Mouse (Mus musculus) CD4-positive, CD25-positive, alpha-beta regulatory T cell, adult 4 months (primary cell): Measurements from ENCODE around the gene Ndufaf7. TPM values are rescaled to one million over a fixed set of nuclear protein-coding genes. Genes with fewer than 3 reads are reported as not detected.

Experiments
- ATAC-seq: one replicate; pipeline ENCODE4 v1.8.0; 2017
- polyA plus RNA-seq, 2 experiments: library from polyadenylated mRNA; unstranded; fragments of 100-300 nt; shearing (Covaris generic); gene quantifications; one replicate each; pipeline ENCODE4 v1.2.1; 2017

Gene Ndufaf7
- 10 to 100 TPM; 57.6 to 60.1 TPM for polyA plus RNA-seq

DNA sequence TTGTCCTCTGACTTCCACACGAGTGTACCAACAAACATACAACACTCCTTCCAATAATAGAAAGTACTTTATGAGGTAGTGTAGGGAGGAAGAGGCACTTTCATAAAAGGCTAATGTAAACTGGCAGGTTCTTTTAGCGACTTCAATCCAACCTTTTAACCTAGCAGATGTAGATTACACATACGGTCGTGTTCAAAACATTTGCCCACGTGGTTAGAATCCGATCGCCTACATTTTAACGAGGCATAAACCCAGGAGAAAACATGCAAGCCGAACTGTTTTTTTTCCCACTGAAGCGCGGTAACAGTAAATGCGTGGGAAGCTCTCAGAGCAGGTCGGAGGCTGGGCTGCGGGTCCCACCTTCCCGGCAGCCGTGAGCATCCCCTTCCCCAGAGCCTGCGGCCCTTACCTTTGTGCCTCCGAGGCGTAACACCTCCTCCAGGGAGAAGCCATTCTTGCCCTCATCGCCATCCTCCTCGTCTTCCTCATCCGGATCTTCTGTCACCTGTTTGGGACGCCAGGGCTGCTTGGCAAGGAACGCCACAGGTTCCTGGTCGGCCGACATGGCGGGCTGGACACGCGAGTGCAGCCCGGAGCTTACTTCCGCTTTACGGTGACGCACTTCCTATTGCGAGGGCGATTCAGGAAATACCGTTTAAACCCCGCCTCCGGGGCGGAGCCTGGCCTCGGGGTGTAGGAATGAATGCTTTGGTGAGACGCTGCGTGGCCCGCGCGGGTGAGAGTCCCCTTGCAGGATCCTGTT lies at the start of gene Ndufaf7, which contains the start of gene Cebpz:
Gene Ndufaf7 (plus strand): TSS at position 671 of the 763 bp plus-strand sequence.
Gene Cebpz (minus strand): TSS at position 601 of the 763 bp plus-strand sequence.
- peak; percentile 99 for ATAC-seq

DNA sequence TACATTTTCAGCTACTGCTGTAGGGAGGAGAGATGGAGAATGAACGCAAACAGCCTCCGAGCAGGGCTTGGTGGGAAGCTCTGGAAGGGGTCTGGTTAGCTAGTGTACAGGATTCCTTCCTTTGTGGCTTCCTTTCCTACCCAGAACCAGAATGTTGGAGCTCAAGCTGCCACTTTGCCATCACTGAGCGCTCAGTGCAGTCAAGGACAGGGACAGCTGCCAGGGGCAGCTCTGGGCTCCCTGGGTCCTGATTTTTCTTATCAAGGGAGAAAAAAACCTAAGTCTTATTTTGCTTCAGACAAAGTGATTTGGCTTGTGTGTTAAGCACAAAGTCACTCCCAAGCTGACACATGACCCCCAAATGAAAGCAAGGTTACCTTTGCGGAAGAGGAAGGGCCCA lies 48.4 kb upstream of the Ndufaf7 start:
- no peak for ATAC-seq

DNA sequence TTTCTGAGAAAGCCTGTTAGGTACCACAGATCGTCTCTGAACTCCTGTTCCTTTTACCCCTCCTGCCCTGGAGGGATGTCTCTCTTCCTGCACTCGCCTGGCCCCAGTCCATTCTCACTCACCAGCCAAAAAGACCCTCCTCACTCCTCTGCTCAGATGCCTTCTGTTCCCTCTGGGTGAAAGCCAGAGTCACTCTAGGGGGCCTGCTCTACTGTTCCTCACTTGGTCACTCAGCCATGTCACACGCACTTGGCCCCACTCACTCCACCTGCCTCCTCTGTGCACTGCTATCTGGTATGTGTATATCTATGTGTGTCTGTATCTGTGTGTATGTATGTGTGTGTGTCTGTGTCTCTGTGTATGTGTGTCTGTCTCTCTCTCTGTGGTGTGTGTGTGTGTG lies 47.8 kb upstream of the Ndufaf7 start:
- ATAC-seq: no peak

DNA sequence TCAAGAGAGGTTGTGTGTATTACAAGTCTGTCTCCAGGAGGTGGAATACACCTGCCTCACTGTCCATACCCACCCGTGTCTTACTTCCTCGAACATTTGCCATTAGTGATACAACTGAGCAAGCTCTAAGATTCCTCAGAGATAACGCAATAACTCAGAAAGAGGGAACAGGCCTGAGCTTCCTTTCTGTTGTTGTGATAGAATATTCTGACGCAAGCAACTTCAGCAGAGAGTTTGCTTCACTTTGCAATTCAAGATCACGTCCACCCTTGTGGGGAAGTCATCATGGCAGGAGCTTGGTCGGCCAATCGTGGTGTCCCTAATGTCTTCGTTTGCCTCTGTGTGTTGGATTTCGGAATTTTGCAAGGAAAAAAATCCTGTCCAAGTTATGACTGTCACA lies 45.9 kb upstream of the Ndufaf7 start:
- ATAC-seq: no peak

DNA sequence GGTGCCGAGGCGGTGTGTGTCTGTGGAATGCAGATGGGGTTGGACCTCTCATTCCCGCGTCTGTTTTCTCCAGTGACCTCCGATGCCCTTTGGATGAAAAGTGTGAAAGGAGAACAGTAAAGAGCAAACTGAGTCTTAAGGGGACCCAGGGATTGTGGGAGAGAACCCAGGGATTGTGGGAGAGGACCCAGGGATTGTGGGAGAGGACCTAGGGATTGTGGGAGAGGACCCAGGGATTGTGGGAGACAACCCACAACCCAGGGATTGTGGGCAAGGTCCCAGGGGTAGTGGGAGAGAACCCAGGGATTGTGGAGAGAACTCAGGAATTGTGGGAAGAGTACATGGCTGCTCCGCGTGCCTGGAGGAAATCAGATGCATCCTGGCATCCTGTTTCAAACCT lies 41.9 kb upstream of the Ndufaf7 start:
- no peak for ATAC-seq

DNA sequence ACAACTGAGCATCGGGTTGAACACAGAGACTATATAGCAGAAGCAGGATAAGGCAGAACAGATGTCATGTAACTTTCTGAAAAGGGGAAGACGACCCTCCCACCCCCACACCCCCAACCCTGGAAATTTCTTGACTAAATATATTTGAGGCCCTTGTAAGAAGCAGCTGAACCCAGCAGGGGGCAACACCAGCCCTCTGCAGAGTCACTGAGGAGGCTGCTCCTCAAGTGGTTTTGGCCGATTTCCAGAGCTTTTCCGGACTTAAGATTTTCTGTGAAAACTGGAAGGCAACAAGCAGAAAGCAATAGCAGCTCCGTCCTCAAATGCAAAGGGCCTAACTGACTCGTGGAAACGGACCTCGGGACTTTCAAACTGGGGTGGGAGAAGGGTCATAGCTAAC lies 41.5 kb upstream of the Ndufaf7 start:
- ATAC-seq: no peak

DNA sequence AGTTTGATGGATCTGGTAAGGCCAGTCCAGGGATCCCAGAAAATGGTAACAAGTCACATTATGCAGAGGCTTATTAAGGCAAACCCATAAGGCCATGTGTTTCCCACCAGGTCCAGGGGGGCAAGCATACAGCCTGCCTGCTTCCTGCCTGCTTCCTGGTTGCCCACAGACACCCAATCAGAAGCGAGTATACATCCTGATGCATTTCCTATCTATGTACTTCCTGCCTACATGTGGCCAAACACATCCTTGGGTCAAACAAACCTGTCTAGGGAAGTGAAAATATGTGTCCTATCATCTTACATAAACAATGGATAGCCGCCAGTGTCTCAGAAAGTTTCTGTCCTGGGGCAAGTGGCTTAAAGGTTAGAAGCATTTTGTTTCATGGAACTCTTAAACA lies 33.8 kb upstream of the Ndufaf7 start:
- ATAC-seq: no peak

DNA sequence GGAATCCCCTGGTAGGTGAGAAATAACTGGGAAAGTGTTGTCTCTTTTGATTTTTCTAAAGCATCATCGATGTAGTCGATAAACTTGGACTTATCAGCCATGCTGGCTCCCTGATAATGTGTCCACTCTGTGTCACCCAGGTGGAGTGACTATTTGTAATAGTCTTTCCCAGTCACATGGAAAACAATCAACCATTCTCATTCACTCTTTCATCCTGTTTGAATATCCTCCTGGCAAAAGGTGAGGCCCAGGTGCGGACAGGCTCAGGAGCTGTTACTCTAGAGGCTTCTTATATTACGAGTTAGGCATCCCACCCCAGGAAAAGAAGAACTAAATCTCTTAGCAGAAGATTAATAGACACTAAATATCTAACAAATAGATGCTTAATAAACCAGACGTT lies 30.0 kb upstream of the Ndufaf7 start, which contains the start of gene Sult6b1:
Gene Sult6b1 (minus strand): TSS at position 101 of the 400 bp plus-strand sequence.
- ATAC-seq: no peak

DNA sequence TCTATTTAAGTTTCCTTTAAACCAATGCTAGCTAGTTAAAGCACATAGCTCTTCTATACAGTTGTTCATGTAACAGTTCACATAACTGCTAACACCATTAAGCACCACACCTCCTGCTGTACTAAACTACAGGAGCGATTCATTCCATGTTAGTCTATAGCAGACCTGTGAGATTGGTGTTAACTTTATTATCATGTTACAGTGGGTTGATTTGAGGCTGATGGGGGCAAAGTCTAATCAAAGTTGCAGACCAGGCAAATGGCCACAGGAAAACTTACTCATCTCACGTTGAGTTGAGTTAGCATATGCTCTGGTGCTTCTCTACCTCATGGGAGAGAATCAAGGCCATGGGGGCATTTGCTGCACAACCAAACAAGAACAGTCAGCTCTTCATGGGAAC lies 27.6 kb upstream of the Ndufaf7 start:
- ATAC-seq: no peak

DNA sequence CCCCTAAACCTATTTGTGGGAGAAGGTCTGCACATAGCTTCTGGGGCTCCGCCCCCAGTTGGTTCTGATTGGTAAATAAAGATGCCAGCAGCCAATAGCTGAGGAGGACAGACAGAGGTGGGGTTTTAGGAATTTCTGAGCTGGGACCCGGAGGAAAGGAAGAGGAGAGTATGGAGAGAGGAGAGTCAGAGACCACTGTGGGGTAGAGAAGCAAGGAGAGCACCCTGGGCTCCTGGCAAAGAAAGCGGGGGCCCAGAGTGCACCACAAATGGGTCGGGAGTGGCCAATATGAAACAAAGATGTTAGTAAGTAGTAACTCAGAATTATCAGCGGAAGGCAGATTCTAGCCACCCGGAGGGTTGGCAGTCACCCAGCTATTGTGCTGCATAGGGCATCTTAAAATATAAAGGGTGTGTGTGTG lies 24.1 kb upstream of the Ndufaf7 start:
- ATAC-seq: no peak

DNA sequence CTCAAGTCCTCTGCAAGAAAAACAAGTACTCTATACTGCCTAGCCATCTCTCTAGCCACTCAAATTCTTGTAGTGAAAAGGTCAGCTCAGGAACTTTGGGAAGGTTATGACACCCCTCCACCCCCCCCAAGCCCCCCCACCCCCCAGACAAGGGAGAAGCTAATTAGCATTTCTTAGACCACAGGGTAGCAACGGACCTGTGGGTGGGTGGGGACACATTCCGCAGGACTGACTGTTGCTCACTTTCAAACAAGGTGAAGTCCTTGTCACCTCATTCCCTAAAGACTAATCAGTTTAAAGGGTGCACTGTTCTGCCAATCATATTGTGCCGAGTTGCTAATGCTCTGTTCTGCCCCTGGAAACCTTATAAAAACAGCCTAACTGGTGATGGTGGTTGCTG lies 23.0 kb upstream of the Ndufaf7 start:
- no peak for ATAC-seq

DNA sequence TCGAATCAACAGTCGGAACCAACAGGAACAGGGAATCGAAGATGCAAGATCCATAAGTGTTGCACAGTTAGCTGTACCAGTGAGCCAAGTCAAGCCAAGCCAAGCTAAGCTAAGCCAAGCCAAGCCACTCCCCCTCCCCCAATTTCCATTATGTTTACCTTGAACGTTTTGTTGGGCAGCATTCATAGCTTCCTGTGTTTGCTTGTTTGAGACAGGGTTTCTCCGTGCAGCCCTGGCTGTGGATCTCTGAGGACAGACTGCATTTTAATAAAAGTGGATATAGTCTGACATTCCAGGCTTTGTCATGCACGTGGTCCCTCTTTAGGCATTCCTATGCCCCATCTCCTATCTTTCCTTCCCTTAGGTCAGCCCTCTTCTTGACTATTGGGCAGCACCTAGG lies 21.2 kb upstream of the Ndufaf7 start:
- ATAC-seq: no peak

DNA sequence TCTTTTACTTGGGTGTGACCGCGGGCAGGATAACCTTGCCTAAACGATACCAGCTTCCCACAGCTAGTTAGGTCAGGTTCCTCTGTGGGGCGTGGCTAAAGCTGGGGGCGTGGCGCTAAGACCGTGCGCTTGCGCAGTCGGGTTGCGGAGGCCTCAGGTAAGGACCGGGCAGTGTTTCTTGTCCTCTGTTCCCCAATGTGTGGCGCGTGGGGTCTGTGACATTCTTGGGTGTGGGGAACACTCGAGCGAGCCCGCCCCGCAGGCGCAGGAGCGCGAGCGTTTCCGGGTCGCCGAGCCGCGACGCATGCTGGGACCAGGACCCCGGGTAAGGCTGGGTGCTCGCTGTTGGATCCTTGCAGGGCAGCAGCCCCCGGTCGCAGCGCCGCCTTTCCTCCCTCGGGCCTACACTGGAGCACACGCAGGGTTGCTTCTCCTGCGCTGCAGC lies 20.5 kb upstream of the Ndufaf7 start, which contains the start of gene Cebpzos:
Gene Cebpzos (plus strand): TSS at position 132 of the 445 bp plus-strand sequence.
- ATAC-seq: peak; percentile 86

DNA sequence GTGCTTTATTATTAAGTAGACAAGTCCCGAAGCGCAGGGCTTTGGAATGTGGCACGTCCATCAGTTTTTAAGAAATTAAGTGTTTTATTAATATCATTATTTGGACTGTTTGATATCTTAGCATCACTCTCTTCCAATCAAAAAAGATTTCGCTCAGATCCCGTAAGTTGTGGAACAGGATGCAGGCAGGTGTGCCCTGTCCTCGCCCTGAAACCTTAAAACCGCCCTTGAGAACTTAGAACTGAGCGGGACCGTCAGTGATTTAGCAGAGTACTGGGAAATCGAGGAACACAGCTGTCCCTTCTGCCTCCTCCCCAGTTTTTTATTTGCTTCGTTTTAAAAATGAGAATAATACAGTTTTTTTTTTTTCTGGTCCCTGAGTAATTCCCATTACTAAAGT lies 20.0 kb upstream of the Ndufaf7 start:
- peak; percentile 27 for ATAC-seq

DNA sequence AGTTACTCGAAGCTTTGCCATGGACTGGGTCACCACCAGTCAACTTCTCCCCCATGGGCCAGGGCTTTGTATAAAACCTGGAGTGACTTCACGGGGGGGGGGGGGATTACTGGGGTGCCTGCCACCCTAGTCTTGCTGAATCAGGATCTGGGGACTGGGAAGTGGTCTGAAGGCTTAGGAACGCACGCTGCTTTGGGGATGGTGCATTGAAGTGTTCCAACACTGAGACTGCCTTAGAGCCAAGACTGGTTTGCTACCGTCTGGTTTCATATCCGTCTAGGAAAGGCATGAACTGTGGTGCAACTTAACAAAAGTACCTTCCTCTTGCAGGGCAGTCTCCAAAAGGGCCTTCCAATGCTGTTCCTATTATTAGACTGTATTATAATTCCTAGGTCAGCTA lies 19.2 kb upstream of the Ndufaf7 start:
- ATAC-seq: no peak

DNA sequence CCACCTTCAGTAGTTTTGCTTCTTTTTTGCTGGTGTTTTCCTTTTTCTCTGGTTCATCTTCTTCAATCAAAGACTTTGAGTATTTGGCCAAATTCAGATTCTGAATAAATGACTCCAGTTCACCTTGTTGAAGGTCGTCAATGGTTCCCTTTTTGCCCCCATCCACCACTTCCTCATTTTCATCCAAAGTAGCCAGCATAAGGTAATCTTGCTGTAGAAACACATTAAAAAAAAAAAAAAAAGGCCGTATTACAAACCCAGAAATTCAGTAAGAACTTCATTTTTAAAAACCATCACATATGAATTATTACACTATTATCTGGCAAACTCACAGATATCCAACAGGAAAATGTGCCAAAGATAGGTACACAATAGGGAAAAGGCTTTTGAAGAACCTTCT lies 1.1 kb upstream of the Ndufaf7 start:
- ATAC-seq: no peak

DNA sequence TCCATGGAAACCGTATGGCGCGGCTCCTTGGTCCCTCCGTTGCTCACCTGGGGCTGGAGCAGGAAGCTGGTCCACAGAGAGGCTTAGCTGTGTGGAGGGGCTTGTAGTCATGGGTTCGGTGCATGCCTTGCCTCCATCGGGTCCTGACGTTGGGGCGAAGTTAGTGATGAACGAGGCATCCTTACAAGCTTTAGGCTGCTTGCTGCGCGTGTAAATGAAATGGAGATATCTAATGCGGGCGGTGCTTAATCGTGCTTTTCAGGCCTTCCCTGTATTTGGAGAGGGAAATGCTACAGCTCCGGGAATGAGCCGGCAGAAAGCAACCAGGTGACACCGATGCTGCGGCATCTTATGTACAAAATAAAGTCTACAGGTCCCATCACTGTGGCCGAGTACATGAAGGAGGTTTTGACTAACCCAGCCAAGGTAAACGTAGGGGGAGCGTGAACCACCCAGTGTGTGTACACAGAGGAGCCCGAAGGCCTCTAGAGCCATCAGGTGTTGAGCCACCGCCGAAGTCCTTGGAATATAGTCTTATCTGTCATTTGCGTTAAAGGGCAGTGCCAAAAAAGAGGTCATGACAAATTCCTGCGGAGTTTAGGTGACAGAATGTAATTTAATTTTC lies 405 bp downstream of the Ndufaf7 start:
- no peak for ATAC-seq

DNA sequence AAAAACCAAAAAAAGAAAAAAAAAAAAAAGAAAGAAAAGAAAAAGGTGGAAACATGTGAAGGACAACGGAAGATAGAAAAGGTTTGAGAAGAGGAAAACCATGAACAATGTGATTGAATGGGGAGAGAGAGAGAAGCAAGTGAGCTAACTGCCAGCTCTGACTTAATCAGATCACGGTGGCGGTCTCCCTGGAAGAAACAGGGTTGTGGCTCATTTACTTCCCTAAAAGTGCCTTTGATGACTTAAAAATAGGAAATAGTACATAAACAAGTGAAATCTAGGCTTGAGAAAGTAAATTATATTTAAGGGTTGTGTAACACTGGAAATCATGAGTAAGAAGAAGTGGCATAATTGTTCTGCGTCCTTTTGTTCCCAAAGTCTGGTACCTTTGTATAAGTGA lies 2.0 kb downstream of the Ndufaf7 start:
- no peak for ATAC-seq

DNA sequence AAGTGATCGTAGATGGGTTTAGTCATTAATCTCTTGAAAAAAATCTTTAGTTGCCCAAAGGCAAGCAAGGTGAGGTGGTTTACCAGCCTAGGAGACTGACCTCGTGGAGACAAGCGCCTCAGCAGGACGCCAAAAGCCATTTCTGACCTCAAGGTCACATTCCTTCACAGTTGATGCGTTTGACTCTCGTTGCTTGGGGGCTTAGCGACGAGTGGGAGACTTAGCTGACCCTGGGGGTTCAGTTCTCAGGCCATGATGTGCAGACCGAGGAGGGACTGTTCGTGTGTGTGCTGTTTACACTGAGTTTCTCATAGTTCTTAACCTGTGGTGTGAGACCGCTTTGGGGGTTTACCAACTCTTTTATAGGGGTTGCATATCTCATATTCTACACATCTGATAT lies 5.6 kb downstream of the Ndufaf7 start:
- ATAC-seq: no peak

DNA sequence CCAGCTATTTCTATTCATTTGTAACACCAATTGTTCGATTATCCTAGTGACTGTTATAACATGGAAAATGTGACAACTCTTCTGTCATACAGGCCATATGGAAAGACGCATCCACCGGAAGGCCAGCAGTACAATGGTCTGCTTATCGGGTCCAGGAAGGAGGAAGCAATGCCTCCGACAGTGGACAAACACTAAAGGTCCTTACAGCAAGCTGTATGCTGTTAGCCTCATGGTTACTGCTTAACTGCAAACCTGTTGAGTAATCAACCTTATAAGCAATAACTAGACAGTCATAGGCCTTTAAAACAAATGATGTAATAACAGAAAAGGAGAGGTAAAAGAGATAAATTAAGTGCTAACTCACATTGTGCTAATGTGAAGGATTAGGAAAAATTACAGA lies 14.3 kb downstream of the Ndufaf7 start:
- no peak for ATAC-seq

DNA sequence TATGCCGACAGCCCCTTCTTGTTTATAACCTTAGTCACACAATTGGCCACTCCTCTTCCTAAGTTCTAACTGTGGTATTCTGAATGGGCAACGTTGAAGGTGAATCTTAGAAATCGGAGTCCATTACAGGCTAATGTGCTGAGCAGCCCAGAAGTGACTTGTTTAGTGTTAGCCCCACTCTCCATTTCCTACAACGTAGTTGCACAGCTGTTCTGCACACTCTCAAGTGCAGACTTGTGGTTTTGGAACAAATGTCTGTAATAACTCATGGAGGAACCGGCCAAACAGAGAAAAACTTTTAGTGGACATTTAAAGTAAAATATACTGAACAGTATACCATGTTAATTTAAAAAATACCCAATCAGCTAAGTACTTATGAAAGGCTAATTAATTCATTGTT lies 15.1 kb downstream of the Ndufaf7 start:
- no peak for ATAC-seq

DNA sequence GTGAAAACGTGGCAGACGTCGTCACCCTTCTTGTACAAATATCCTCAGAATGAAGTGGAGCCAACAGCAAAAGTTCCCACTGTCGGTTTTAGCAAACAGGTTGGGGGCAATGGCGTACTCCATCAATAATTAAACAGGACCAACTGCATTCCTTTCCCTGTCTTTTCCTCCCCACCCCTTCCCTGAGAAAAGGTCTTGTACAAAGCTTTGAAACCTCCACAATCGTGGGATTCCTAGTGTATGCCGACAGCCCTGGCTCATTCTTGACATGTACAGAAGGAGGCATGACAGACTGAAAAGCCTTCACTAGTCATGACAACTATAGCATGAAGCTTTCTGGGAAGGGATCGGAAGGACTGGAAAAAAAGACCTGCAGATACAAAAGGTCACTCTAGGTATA lies 16.3 kb downstream of the Ndufaf7 start:
- no peak for ATAC-seq

DNA sequence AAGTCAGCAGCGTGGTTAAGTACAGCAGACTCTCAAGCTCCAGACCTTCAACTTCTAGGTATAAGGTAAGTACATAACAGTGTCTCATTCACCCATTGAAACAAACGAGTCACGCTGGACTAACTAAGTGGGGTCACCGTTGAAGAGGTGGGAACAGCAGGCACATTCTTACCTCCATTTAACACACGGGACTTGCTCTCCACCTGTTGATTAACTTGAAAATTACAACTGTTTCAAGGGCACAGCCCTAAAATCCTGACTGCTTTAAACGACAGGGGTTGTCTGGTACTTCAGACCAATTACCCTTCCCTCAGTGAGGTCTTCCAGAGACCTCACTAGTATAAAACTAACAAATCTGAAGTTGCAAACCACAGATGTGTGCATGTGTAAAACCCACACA lies 22.5 kb downstream of the Ndufaf7 start:
- ATAC-seq: no peak

DNA sequence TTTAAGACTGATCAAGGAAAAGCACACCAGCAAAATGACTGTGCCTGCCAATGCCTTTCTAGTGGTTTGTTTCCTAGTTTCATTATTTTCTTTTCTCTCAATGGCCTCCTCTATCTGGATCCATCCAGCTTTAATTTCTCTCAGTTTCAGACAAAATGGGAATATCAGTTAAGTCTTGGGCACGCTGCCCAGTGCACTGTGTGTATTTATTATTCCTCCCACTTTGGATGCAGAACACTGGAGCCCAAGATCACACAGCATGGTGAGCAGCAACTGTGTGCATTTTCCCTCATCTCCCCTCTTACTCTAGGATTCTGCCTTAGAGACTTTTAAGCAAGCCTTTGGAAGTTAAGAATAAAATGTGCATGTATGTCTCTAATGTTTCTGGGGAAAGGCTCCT lies 27.5 kb downstream of the Ndufaf7 start:
- no peak for ATAC-seq
